11 mouse cellular contexts compared by ENCODE assay signal in genomic region chr9:72196626-72197330, GRCm38 (mm10).
DNase-seq lines count a peak whose midpoint lies in the region; ATAC-seq lines count a peak whose summit lies in the region.
"Had no signal": no experiment of that assay in that cellular context is flagged by ENCODE, and none has a peak within 500 bp of the region (broad histone marks: within the 10 kb centered on the region; RNA-seq: fewer than 3 reads in every experiment).

No protein-coding gene starts in this region.

- 0 out of 2 replicates have a peak, but pooled peaks cover 3% of the 10 kb centered on the region for H3K9me3 ChIP-seq in midbrain, embryonic 13.5 days

- H3K27ac ChIP-seq in midbrain, embryonic 13.5 days, result no peak overlapping the region
- H3K27ac ChIP-seq: liver, embryonic 14.5 days had no signal

- 77% methylated on average over 10 of the region's 10 CpGs for WGBS in midbrain, embryonic 13.5 days

- no peaks in the 10 kb centered on the region for H3K36me3 ChIP-seq in midbrain, embryonic 13.5 days

- no peaks in the 10 kb centered on the region for H3K27me3 ChIP-seq in midbrain, embryonic 13.5 days
- H3K27me3 ChIP-seq: CH12.LX had no signal

- H3K4me3 ChIP-seq in midbrain, embryonic 13.5 days (replicated peaks), result no peak overlapping the region

- no peak overlapping the region for H3K9ac ChIP-seq in midbrain, embryonic 13.5 days (replicated peaks)
- H3K9ac ChIP-seq: liver, embryonic 14.5 days had no signal

- H3K4me1 ChIP-seq in midbrain, embryonic 13.5 days (replicated peaks), result no peaks in the 10 kb centered on the region

- H3K4me2 ChIP-seq in midbrain, embryonic 13.5 days (replicated peaks), result no peak overlapping the region

- DNase-seq in embryo, embryonic 10 days (ENCODE audit: low spot score), result peak; percentile 9
- DNase-seq in embryo, embryonic 9.5 days (ENCODE audit: extremely low spot score), result no peak
- peak; percentile 44 for DNase-seq in right cerebral cortex, adult 18-20 months
- DNase-seq in right cerebral cortex, postnatal 4 days, result no peak
- peak; percentile 27 for DNase-seq in heart, adult 8-10 months (ENCODE audit: low spot score)
- DNase-seq in lung, postnatal 36 days, result peak; percentile 21
- DNase-seq in thymus, postnatal 36 days, result no peak
- DNase-seq: cerebellum, adult 11-12 months had no signal

- no peak for ATAC-seq in midbrain, embryonic 13.5 days

Comparison
In these comparisons a context has a peak if more than half of its experiments do, and no peak if none do; other contexts are left out.
1. DNase-seq: peak in embryo, embryonic 10 days (single experiment), right cerebral cortex, adult 18-20 months (single experiment), heart, adult 8-10 months (single experiment) and lung, postnatal 36 days (single experiment); none in embryo, embryonic 9.5 days (single experiment), right cerebral cortex, postnatal 4 days (single experiment) and thymus, postnatal 36 days (0 of 2).